Mouse (Mus musculus) neural tube, embryonic 13.5 days (tissue): ENCODE results near the gene Cracr2b. TPM values are rescaled to one million over a fixed set of nuclear protein-coding genes. Genes with fewer than 3 reads are reported as not detected.

Experiments used
- ATAC-seq: fragments of 200-750 bp; cut with Nextera tagmentation; 2 replicates; pipeline ENCODE4 v1.8.0; 2017; ENCODE audit warnings: low read depth, mild to moderate bottlenecking, moderate TSS enrichment, moderate library complexity
- H3K27ac ChIP-seq: fragments of 300-500 bp; sonication (generic); replicated peaks from 2 replicates; pipeline ENCODE4 v1.5.1; 2015; ENCODE audit warnings: moderate library complexity, mild to moderate bottlenecking, inconsistent platforms
- H3K27me3 ChIP-seq: fragments of 300-500 bp; sonication (generic); 2 replicates; pipeline ENCODE4 v1.6.1; 2015; ENCODE audit warnings: mild to moderate bottlenecking, inconsistent platforms
- H3K36me3 ChIP-seq: fragments of 300-500 bp; sonication (generic); 2 replicates; pipeline ENCODE4 v1.6.1; 2015; ENCODE audit warnings: mild to moderate bottlenecking, inconsistent platforms
- H3K4me1 ChIP-seq: fragments of 300-500 bp; sonication (generic); replicated peaks from 2 replicates; pipeline ENCODE4 v1.6.1; 2015; ENCODE audit warnings: inconsistent platforms
- H3K4me2 ChIP-seq: fragments of 300-500 bp; sonication (generic); 2 replicates; pipeline ENCODE4 v1.6.1; 2015; ENCODE audit warnings: inconsistent platforms, mild to moderate bottlenecking, moderate library complexity
- H3K4me3 ChIP-seq: fragments of 300-500 bp; sonication (generic); 2 replicates; pipeline ENCODE4 v1.5.1; 2015; ENCODE audit warnings: mild to moderate bottlenecking, inconsistent platforms
- H3K9ac ChIP-seq: fragments of 300-500 bp; sonication (generic); 2 replicates; pipeline ENCODE4 v1.6.1; 2015; ENCODE audit warnings: moderate library complexity, mild to moderate bottlenecking, inconsistent platforms
- H3K9me3 ChIP-seq: fragments of 300-500 bp; sonication (generic); 2 replicates; pipeline ENCODE4 v1.6.1; 2016; ENCODE audit warnings: inconsistent platforms
- WGBS: fragments of 180-500 bp; shearing (Covaris S2); methylation state at CpG from one replicate; pipeline ENCODE4 v1.1.7; 2015; 5-methylcytosine and 5-hydroxymethylcytosine counted together
- polyA plus RNA-seq: library from polyadenylated mRNA; unstranded; fragments of >200 nt; fragmentation: Nextera tagmentation; extraction: Ambion mirVana; gene quantifications from 2 replicates; pipeline ENCODE4 v1.2.1, GENCODE M21; 2015

Gene Cracr2b
- polyA plus RNA-seq, 1 experiment from 2014 or later: 9.8 TPM

DNA sequence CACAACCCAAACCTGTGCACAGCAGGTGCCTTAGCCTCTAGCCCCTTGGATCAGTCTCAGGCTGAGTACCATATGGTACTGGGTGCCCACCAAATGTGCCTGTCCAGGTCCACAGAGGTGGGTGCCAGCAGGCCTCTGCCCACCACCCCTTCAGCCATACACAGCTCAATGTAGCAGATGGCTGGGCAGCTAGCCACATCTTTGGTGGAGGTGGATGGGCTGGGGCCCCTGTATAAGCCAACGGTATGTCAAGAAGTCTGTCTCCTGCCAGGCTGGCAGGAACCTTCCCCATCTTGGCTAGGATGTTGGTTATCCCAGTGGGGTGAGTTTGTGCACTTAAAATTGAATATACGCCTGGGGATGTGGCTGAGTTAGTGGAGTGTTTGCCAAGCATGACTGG, 24.7 kb downstream of the Cracr2b start:
- ATAC-seq: no peak
- H3K9ac ChIP-seq: no peak overlapping the region
- WGBS: 85% methylated on average over 2 of the region's 2 CpGs
- H3K36me3 ChIP-seq: 0 out of 2 replicates have a peak, but pooled peaks cover 1% of the 10 kb centered on the region
- peaks cover 14% of the 10 kb centered on the region for H3K27me3 ChIP-seq
- H3K9me3 ChIP-seq: no peaks in the 10 kb centered on the region
- H3K4me3 ChIP-seq: no peak overlapping the region
- H3K27ac ChIP-seq: no peak overlapping the region
- peaks cover 72% of the 10 kb centered on the region for H3K4me1 ChIP-seq
- H3K4me2 ChIP-seq: no peak overlapping the region

DNA sequence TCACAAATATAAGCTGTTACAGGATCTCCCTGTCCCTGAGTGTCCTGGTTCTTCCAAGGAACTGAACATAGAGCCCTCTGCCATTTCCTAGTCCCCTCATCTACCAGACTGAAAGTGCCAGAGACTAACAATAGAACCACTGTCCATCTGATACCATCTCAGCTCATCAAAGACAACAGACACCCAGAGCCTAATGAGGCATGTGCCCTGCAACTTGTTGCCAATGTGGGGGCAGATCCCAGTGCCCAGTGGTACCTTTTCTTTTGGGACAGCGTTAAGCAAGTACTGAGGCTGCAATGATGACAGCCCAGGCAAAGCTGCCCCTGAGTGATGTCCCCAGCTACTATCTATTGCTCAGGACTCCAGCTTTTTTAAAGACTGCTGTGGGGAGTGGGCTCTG, 25.3 kb downstream of the Cracr2b start:
- peaks cover 4% of the 10 kb centered on the region; the same call in 1 of the 2 replicates for H3K36me3 ChIP-seq

GRCm38 (mm10) chr7:141487141-141487540, 26.2 kb downstream of the Cracr2b start:
- peaks cover 13% of the 10 kb centered on the region for H3K36me3 ChIP-seq
- peak overlapping the region; percentile 52; the same call in 1 of the 2 replicates for H3K27ac ChIP-seq
- 57% methylated on average over 7 of the region's 7 CpGs for WGBS
- peaks cover 58% of the 10 kb centered on the region for H3K4me1 ChIP-seq
- no peak overlapping the region for H3K4me3 ChIP-seq
- no peak for ATAC-seq
- no peaks in the 10 kb centered on the region for H3K9me3 ChIP-seq
- no peak overlapping the region for H3K4me2 ChIP-seq
- H3K9ac ChIP-seq: 0 out of 2 replicates have a peak overlapping the region, but pooled peaks have one; percentile 36
- peaks cover 14% of the 10 kb centered on the region for H3K27me3 ChIP-seq

More for the DNA sequence above, 25.3 kb downstream of the Cracr2b start:
- ATAC-seq: no peak
- 87% methylated on average over 1 of the region's 1 CpGs for WGBS
- no peak overlapping the region for H3K4me3 ChIP-seq
- no peak overlapping the region for H3K4me2 ChIP-seq
- no peaks in the 10 kb centered on the region for H3K9me3 ChIP-seq
- peaks cover 14% of the 10 kb centered on the region for H3K27me3 ChIP-seq
- H3K4me1 ChIP-seq: peaks cover 66% of the 10 kb centered on the region
- no peak overlapping the region for H3K9ac ChIP-seq
- no peak overlapping the region for H3K27ac ChIP-seq

DNA sequence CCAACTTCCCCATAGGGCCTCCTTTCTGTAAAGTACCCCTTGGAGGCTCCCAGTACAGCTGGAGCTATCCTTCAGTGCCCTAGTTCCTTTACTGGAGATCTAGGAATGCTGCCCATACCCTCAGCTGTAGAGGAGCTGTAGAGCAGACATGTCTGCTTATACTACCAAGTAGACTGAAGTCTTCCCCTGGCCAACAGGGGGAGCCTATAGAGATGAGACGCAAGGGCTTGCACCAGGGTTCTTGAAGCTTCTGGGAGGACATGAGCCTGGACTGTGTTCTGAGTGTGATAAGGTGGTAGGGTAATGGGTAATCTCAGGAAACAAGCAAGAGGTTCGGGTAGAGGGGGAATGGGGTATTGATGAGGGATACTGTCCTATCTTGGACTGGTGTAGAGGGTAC, 30.3 kb downstream of the Cracr2b start:
- peaks cover 41% of the 10 kb centered on the region for H3K36me3 ChIP-seq
- ATAC-seq: no peak

GRCm38 (mm10) chr7:141492738-141493137, 31.8 kb downstream of the Cracr2b start:
- no peak overlapping the region for H3K4me2 ChIP-seq
- H3K9me3 ChIP-seq: no peaks in the 10 kb centered on the region
- H3K4me3 ChIP-seq: no peak overlapping the region
- ATAC-seq: no peak
- WGBS: 91% methylated on average over 5 of the region's 5 CpGs
- H3K27me3 ChIP-seq: no peaks in the 10 kb centered on the region
- H3K27ac ChIP-seq: no peak overlapping the region
- no peak overlapping the region for H3K9ac ChIP-seq
- peaks cover 53% of the 10 kb centered on the region for H3K36me3 ChIP-seq
- peaks cover 3% of the 10 kb centered on the region; the same call in 1 of the 2 replicates for H3K4me1 ChIP-seq

More for the DNA sequence above, 30.3 kb downstream of the Cracr2b start:
- Histone ChIP-seq H3K4me3 (no peak overlapping the region), H3K27me3 (no peaks in the 10 kb centered on the region), H3K9me3 (no peaks in the 10 kb centered on the region), H3K4me1 (peaks cover 19% of the 10 kb centered on the region), H3K9ac (no peak overlapping the region), H3K27ac (no peak overlapping the region), H3K4me2 (no peak overlapping the region)
- 88% methylated on average over 2 of the region's 2 CpGs for WGBS

DNA sequence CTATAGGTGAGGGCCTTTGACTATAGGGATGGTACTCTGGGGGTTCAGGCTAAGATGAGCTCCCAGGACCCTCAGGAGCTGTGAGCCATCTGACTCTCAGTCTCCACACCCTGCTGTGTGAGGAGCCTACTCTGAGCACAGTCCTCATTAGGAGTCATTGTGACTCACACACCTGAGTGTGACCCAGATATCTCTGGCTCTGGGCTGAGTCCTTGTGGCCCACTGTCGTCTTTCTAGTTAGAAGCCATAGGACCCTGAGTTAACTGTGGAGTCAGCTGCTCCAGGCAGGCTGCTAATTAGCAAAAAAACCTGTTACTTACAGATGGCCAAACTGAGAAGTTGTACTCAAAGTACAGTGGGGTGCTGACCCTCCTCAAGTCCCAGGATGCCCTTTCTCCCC, 32.8 kb downstream of the Cracr2b start:
- WGBS: 91% methylated on average over 1 of the region's 1 CpGs
- H3K4me2 ChIP-seq: no peak overlapping the region
- no peak overlapping the region for H3K4me3 ChIP-seq
- no peak overlapping the region for H3K27ac ChIP-seq
- H3K4me1 ChIP-seq: no peaks in the 10 kb centered on the region
- H3K9me3 ChIP-seq: no peaks in the 10 kb centered on the region
- H3K9ac ChIP-seq: no peak overlapping the region
- peaks cover 58% of the 10 kb centered on the region for H3K36me3 ChIP-seq
- no peaks in the 10 kb centered on the region for H3K27me3 ChIP-seq
- no peak for ATAC-seq

- H3K36me3 ChIP-seq: peaks cover 75% of the 10 kb centered on the region
- H3K27ac ChIP-seq: no peak overlapping the region
- no peaks in the 10 kb centered on the region for H3K4me1 ChIP-seq
- no peak overlapping the region for H3K9ac ChIP-seq
- 94% methylated on average over 2 of the region's 2 CpGs for WGBS
- no peak overlapping the region for H3K4me3 ChIP-seq
- H3K27me3 ChIP-seq: no peaks in the 10 kb centered on the region
- no peak for ATAC-seq
- no peaks in the 10 kb centered on the region for H3K9me3 ChIP-seq
- H3K4me2 ChIP-seq: no peak overlapping the region
Observed at GRCm38 (mm10) chr7:141495379-141495778, 34.5 kb downstream of the Cracr2b start.

GRCm38 (mm10) chr7:141495940-141496339, 35.0 kb downstream of the Cracr2b start:
- no peak overlapping the region for H3K9ac ChIP-seq
- H3K4me2 ChIP-seq: no peak overlapping the region
- WGBS: 93% methylated on average over 4 of the region's 4 CpGs
- H3K4me1 ChIP-seq: no peaks in the 10 kb centered on the region
- H3K9me3 ChIP-seq: no peaks in the 10 kb centered on the region
- H3K36me3 ChIP-seq: peaks cover 75% of the 10 kb centered on the region
- no peaks in the 10 kb centered on the region for H3K27me3 ChIP-seq
- no peak overlapping the region for H3K27ac ChIP-seq
- no peak for ATAC-seq
- H3K4me3 ChIP-seq: no peak overlapping the region

- ATAC-seq: no peak
- WGBS: 96% methylated on average over 3 of the region's 3 CpGs
Observed at GRCm38 (mm10) chr7:141497600-141497999, 36.7 kb downstream of the Cracr2b start.

DNA sequence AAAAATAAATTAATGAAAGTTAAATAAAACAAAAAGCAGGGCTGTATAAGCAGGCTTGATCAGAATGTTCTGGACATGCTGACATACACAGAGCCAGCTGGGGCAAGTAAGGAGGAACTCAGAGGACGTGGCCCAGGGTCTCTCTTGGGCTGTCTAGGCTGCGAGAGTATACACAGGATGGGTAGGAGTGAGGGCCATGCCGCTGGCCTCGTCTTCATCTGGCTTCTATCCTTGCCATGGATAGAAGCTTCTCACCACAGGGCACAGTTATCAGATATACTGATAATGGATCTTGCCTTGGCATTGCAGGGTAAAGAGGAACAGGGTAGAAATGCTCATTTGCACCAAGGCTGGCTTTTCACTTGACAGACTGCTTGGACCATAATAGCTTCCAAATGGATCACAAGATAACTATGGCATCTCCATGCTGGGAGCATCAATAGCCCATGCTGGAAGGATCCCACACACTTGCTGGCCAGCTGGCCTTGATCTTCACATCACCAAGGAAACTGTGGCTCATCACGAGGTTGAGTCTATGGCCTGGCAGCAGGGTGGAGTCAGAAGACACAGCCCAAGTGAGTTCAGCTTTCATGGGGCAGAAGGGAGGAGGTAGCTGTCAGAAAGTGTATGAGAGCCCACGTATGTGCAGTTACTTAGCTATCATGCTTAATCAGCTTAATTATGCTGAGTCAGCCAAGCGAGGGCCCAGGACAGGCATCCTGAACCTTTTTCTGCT, 41.1 kb downstream of the Cracr2b start:
- H3K4me3 ChIP-seq: no peak overlapping the region
- H3K36me3 ChIP-seq: peaks cover 54% of the 10 kb centered on the region
- H3K27ac ChIP-seq: no peak overlapping the region
- WGBS: 85% methylated on average over 7 of the region's 7 CpGs
- no peak overlapping the region for H3K9ac ChIP-seq
- no peaks in the 10 kb centered on the region for H3K9me3 ChIP-seq
- H3K27me3 ChIP-seq: no peaks in the 10 kb centered on the region
- no peak overlapping the region for H3K4me2 ChIP-seq
- ATAC-seq: no peak
- no peaks in the 10 kb centered on the region for H3K4me1 ChIP-seq

More at GRCm38 (mm10) chr7:141497600-141497999, 36.7 kb downstream of the Cracr2b start:
- H3K9me3 ChIP-seq: no peaks in the 10 kb centered on the region
- no peaks in the 10 kb centered on the region for H3K4me1 ChIP-seq
- peaks cover 73% of the 10 kb centered on the region for H3K36me3 ChIP-seq
- H3K27me3 ChIP-seq: no peaks in the 10 kb centered on the region
- no peak overlapping the region for H3K9ac ChIP-seq
- H3K4me3 ChIP-seq: no peak overlapping the region
- no peak overlapping the region for H3K27ac ChIP-seq
- H3K4me2 ChIP-seq: no peak overlapping the region

- ATAC-seq: no peak
- WGBS: 92% methylated on average over 5 of the region's 5 CpGs
Observed at GRCm38 (mm10) chr7:141502556-141502905, 41.6 kb downstream of the Cracr2b start.

GRCm38 (mm10) chr7:141506278-141506677, 45.4 kb downstream of the Cracr2b start:
- H3K27me3 ChIP-seq: no peaks in the 10 kb centered on the region
- ATAC-seq: no peak
- H3K9ac ChIP-seq: no peak overlapping the region
- no peak overlapping the region for H3K4me3 ChIP-seq
- H3K27ac ChIP-seq: no peak overlapping the region
- H3K9me3 ChIP-seq: no peaks in the 10 kb centered on the region
- peaks cover 42% of the 10 kb centered on the region for H3K36me3 ChIP-seq
- no peak overlapping the region for H3K4me2 ChIP-seq
- 67% methylated on average over 2 of the region's 2 CpGs for WGBS
- no peaks in the 10 kb centered on the region for H3K4me1 ChIP-seq

More at GRCm38 (mm10) chr7:141502556-141502905, 41.6 kb downstream of the Cracr2b start:
- Histone ChIP-seq H3K27ac (no peak overlapping the region), H3K4me3 (no peak overlapping the region), H3K9ac (no peak overlapping the region), H3K27me3 (no peaks in the 10 kb centered on the region), H3K4me1 (no peaks in the 10 kb centered on the region), H3K9me3 (no peaks in the 10 kb centered on the region), H3K4me2 (no peak overlapping the region), H3K36me3 (peaks cover 48% of the 10 kb centered on the region)

GRCm38 (mm10) chr7:141508160-141508559, 47.3 kb downstream of the Cracr2b start:
- no peak for ATAC-seq
- no peak overlapping the region for H3K4me3 ChIP-seq
- no peak overlapping the region for H3K4me2 ChIP-seq
- H3K4me1 ChIP-seq: no peaks in the 10 kb centered on the region
- no peaks in the 10 kb centered on the region for H3K27me3 ChIP-seq
- H3K27ac ChIP-seq: no peak overlapping the region
- H3K36me3 ChIP-seq: peaks cover 36% of the 10 kb centered on the region
- no peak overlapping the region for H3K9ac ChIP-seq
- H3K9me3 ChIP-seq: no peaks in the 10 kb centered on the region
